Mouse (Mus musculus) megakaryocyte, adult 5-6 weeks (primary cell): Measurements from ENCODE around the gene Plekhg1. TPM values are rescaled to one million over a fixed set of nuclear protein-coding genes. Genes with fewer than 3 reads are reported as not detected.

Source experiments
- ATAC-seq: 2 replicates; pipeline ENCODE4 v1.8.0; 2016; ENCODE audit warnings: mild to moderate bottlenecking, inconsistent platforms; ENCODE audit not compliant: poor library complexity, severe bottlenecking
- total RNA-seq, 2 experiments: library from RNA; stranded (forward) in 1 of 2; stranded (reverse) in 1 of 2; fragments of 153-499, 151-499 nt in 1 of 2; fragments of 221-1000, 200-1000 nt in 1 of 2; gene quantifications; 2 replicates each; pipeline versions ENCODE4 v1.2.3 to v1.2.4; 2015 to 2017

The Plekhg1 gene
- total RNA-seq (2015) (17.3 and 20.8 TPM in 2 replicates), total RNA-seq (2017) (15.8 and 16.3 TPM in 2 replicates)

DNA sequence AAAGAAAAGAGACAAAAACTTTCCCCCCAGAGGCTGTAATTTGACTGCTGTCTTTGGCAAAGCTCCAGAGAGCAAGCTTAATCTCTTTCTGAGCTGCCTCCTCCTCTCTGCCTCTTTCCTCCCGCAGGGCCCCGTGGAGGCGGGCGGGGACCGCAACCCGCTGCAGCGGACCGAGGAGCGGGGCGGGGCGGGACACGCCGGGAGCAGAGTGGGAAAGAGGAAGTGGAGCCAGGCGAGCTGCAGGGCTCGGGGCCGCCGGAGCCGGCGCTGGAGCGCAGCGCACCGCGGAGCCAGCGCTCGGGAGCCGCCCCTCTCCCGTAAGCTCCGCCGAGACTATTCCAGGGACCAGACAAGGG lies at the start of gene Plekhg1:
Plekhg1 (plus strand) TSS at position 217 of the 356 bp plus-strand sequence.
- ATAC-seq: peak; percentile 88

DNA sequence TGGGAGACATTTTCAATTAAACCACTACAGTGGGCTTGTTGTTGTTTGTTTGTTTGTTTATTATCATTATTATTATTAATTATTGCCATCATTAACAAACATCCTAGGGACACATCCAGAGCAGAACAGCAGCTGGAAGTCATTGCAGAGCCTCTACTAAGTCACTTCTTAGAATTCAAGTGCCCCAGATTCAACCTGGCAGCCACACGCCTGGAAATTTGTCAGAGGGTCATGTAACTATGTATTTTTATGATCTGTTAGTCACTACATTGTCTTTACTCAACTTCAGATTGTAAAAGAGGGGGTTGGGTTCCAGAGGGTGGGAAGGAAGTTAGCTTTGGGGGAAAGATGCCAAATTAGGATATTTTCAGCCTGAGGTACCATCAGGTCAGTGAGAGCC lies 47.4 kb upstream of the Plekhg1 start:
- no peak for ATAC-seq

DNA sequence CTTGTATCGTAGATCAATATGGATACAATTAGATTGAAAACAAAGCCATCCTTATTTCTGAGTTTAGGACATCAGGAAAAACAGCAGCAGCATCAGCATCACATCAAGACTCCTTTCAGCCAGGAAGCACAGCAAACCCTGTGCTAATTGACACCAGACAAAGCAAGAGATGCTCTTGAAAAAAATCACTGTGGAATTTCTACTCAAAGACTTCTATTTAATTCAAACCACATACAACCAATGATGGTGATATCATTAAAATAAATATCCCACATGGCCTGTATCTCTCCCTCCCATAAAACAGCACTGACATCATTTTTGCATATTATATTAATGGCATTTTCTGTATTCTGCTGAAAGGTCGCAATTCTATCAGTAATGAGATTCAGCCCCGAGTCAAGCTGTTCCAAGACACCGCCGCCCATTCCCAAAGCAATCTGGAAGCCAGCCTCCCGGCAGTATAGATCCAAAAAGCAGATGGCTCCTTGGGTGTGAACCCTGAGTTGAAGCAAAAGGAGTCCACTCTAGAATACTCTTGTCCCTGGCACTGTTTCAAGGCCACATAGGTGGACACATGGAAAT lies 46.4 kb upstream of the Plekhg1 start:
- no peak for ATAC-seq

DNA sequence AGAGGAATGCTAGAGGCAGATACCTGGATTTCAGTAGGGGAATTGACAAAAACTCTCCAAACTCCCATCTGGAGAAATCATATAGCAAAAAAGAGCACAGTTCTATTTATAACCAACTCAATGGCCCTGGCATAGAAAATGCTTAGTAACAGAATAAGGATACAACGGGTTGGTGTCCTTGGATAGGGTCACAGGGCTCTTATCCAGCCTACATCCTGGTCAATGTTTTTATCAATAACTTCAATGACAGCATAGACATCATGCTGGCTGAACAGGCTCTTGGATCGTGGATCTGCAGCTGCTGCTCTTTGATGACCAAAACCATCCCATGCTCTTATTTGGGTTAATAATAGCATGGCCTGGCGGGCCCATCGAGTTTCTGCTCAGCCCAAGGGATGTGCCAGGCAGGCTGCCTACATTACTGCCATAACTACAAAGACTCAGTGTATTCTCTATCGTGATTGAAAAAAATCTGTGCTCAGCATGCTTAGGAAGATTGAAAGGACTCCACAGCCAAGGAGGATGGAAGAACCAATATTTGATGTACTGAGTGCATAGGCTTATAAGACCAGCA lies 44.7 kb upstream of the Plekhg1 start:
- ATAC-seq: no peak

DNA sequence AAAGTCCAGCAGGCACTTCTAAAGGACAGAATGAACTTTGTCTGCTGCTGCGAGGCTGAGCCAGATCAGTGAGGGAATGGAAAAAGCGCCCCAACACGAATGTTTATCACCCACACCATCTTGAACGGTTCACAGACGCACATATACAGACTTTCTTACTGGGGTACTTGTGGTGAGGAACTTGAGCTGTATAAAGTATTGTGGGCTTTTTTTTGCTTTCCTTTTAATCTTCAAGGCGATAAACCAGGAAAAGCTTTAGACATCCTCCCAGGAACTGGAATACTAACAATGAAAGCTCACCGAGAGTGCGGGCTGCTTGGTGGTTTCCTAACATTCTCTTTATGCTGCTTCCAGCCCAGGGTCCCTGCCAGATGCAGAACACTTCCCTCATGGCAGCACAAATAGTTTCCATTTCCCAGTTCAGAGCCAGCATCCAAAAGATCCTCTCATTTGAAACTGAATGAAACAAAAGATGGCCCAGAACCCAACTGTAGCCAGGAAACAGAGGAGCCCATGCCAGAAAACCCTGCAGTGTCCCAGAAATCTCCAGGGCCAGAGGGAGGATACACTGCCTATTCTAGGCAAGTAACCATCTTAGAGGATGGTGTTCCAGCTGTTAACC lies 43.3 kb upstream of the Plekhg1 start:
- peak; percentile 39 for ATAC-seq

DNA sequence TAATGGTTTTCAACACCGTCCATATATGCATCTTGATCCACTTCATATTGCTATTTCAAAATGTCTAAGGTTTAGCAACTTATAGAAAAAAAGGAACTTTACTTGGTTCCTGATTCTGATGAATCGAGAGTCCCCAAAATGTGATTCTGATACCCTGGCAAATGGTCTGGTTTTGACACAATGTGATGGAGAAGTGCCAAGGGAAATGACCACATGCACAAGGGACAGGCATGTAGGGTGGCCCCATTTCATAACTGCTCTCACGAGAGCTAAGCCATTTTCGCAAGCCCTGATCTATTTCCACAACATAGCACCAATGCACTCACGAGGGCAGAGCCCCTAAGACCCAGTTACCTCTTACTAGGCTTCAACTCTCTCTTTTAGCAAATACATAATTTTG lies 42.7 kb upstream of the Plekhg1 start:
- peak; percentile 96 for ATAC-seq

DNA sequence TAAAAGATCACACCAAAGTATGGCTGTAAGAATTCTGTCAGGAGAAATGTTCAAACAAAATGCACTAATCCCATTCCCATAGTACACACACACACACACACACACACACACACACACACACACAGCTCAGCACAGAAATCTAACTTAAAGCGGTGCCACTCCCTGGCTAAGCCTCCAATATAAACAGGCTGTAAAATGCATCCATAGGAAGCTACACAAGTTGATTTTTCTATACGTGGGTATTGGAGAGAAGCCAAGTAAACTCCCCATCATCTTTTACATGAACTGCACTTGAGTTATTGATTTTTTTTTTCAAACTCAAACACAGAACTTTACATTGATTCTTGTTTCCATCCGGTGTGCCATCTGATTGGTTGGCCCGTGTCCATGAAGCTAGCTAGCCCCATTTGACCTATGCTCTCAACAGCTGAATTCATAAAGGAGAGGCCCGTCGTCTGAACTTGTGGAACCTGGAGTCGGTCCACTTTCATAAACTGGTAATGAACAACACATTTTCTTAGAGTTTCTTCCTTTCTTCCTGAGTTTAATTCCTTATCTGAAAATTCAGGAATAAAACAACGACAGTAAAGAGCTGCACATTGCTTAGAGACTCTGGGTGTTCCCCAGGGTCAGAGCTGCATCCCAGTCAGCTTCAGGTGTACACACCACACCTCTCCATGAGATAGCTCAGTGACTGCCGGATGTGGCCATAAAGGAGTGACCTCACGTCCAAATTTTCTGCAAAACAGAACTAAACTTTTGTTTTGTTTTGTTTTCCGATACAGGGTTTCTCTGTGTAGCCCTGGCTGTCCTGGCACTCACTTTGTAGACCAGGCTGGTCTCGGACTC lies 39.7 kb upstream of the Plekhg1 start:
- ATAC-seq: no peak

DNA sequence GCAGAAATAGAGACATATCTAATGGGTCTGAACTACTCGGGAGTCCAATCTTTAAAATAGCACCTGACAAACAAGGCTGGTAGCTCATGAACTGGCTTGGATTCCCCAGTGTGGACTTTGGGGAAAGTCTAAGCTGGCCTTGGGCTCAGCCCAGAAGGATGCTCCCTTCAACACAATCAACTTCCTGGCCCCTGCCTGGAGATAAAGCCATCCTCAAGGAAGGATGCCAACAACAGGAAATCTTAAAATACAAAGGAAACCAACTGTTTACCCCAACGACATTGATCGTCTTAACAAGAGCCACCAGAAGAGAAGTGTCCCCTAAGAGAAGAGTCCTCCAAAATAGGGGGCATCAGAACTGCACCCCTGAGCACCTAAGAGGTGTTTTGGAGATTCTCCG lies 38.3 kb upstream of the Plekhg1 start:
- ATAC-seq: no peak

DNA sequence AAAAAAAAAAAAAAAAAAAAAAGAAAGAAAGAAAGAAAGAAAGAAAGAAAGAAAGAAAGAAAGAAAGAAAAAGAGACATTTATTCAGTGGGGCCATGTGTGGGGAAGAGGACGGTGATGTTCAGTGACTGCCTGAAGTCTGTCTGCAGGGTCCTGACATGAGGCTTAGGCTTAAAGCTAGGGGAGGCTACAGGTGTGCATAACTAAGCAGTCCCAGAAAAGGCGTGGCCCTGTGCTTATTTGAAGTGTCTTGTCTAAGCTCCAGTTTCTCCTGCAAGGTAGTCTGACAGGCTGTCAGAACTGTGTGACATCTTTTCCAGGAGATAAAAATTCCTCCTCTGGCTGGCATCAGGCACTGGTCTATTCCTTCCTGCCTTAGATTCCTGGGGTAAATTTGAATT lies 37.6 kb upstream of the Plekhg1 start:
- ATAC-seq: no peak

DNA sequence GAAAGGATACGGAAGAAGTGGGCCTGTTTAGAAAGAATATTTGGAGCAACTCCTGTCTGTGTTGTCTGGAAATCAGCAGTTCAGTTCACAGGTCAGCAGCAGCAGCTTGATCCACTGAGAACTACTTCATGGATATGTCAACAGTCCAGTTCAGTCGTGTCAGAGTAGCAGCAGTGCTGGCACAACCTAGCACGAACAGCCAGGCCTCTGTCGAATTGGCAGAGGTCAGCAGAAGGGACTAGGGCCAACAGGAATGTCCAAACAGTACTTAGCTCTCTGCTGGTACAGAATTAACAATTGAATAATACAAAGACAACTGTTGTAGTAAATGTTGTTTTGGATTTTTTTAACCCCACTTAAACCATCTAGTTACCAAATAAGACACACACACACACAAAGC lies 33.9 kb upstream of the Plekhg1 start:
- no peak for ATAC-seq

DNA sequence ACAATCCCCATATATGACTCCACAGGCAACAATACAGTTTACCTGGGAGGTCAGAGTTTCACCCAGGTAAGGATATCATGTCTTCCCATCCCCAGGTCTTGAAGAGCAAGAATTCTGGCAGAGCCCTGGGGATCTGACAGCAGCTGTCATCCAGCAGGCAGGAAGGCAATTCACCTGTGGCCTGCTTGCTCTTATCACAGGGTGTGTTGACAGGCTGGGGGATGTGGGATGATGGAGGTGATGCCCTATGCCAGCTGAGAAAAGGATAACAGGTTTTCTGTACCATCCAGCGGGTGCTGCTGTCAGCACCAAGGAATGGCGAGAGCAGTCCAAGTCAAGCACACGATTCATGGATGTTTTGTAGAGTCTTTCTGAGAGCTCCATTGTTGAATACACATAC lies 30.1 kb upstream of the Plekhg1 start:
- ATAC-seq: no peak

DNA sequence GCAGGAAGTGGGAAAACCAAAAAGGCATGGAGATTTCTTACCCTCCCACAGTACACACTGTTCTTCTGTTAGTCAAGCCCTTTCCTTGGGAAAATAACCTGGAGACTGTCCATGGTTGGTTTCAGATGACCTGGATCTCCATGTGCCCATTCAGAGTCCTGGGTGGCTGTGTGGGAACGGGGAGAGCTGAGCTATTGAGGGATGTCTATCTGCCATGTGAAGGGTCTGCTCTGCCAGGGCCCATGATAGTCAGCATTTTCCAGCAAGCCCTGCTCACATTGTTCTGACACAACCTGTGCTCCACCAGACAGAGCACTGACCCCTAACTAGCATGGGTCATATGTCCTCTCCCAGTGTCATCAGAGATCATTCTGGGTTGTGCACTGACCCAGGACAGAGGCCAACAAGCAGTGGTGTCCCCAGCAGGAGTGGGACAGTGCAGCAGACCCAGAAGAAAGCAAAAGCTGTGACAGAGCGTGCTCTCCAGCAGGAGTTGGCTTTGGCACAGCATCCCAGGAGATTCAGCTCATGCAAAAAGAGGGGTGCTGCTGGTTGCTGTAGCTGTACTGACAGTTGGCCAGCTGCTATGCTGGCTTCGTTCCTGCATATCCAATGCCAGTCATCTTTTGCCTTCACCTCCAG lies 24.7 kb upstream of the Plekhg1 start:
- ATAC-seq: no peak

DNA sequence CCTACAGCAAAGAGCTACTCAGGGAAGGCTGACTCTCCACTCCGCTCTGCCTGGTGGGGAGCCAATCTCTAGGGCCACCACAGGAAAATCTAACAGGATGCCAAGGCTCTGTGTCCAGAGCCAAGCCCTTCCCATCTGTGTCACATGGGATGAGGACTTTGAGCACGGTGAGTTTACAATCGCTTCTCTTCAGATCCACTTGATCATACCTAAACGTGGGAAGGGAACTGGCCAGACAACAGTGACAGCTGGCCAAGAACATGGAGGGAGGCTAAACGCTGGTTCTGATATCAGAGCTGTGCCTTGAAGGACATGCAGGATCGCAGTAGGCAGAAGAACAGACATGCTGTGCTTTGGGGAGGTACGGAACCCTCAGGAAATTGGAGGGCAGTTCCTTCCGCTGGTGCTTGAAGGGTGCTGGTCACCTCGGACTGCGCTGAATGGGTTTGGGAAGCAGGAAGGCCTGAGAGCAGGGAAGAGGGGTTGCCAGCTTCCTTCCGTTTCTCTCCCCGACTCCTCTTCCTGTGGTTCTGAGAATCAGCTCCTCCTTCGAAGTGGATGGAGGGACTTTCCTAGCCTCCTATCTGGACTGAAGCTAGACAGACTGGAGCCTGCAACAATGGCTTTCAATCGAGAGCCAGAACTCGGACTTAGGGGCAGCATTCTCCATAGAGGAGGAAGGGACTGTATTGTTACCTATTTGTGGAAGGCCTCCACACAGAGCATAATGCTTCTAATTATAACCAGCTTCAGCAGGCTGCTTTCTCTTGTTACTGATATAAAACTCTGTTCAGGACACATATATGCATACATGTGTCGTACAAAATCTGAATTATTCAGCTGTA lies 21.9 kb upstream of the Plekhg1 start:
- no peak for ATAC-seq

DNA sequence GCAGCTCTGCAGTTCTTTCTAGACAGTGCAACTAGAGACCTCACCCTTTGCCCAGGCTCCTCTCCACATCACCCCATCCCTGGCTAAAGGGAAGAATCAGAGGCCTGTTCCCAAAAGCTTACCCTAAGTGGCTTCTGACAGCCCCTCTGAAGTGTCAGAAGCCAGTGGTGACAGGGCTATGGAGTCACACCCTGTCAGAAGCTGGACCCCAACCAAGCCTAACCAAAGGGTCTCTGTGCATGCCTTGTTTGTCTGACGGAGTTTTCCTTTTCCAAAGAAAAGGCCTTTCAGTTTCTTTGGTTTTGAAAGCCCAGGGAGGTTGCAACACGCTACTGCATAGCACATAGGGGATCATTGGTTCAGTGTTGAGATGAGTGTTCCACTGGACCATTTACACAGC lies 19.9 kb upstream of the Plekhg1 start:
- no peak for ATAC-seq

DNA sequence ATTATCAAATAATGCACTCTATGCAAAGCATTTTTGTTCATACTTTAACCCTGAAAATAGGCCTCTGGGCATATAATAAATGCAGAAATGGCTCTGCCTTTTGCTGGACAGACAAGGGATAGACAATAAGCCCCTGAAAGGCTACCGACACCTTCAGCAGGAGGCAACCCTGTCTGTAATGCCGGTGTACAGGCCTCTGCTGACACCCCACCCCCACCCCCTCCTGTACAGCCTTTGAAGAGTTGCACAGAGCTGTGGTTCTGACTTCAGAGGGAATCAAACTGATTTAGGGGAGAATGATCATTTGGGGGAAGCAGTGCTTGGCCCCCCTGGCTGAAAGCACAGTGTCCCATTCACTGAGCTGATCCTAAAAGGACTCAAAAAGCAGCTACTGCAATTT lies 17.8 kb upstream of the Plekhg1 start:
- no peak for ATAC-seq

DNA sequence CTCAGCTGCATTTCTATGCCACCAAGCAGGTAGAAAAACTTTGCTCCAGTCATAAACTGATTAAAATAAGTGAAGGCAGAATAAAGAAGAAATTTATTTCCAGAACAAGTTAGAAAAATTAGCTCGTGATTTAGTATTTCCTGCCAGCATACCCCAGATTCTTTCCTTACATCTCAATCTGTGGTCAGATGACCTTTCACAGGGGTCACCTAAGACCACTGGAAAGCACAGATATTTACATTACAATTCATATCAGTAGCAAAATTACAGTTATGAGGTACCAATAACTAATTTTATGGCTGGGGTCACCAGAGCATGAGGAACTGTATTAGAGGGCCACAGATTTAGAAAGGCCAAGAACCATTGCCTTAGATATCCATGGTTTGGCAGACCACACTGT lies 15.5 kb upstream of the Plekhg1 start:
- ATAC-seq: no peak

DNA sequence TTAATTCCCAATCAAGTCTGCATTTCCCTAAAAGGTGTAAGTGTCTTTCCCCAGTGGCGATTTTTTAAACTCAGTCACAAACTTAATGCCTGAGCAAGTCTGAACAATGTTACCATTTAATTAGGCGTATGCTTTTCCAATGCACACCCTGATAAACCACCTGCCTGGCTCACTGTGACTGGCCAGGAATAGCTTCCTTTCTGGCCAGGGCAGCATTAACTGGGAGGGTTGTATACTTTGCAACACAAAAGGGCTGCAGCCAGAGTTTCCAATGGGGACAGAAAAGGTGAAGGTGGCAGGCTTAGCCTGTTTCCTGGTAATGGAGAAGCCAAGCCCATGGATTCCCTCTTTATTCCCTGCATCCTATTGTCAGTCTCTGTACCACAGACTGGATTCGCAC lies 10.5 kb upstream of the Plekhg1 start:
- no peak for ATAC-seq

DNA sequence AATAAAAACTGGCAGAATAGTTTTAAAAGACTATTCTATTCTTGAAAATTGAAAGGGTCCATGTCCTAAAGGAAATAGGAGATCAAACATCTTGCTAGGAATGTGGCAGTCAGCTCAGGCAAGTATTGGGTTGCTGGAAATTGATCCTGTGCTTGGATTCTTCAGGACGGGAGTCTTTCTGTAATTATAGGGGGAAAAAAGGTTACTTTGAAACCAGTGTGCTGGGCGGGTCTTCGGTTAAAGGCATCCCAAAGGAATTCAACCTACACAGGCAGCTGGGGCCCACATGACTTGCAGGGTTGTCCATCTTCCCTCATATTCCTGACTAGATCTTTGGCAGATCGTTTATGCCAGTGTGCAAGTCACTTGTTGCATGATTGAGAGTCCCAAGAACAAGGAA lies 9.8 kb upstream of the Plekhg1 start:
- no peak for ATAC-seq

DNA sequence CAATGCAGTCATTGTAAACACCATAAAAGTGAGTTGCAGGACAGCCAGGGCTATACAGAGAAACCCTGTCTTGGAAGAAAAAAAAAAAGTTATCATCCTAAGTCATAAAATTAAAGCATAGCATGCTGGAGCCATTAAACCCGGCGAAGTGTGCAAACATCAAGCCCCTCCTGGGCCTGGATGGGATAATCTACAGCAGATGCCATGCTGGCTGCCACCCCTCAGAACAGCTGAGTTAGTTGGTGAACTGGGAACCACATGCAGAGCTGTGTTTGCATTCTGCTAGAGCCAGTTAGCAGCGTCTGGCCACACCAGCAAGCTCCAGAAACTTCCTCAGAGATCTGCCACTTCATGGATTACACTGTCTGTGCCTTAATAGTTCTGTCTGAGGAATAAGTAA lies 3.1 kb upstream of the Plekhg1 start:
- no peak for ATAC-seq
